Mouse (Mus musculus) embryonic facial prominence, embryonic 12.5 days (tissue): ENCODE data around the gene Atrip. TPM values are rescaled to one million over a fixed set of nuclear protein-coding genes. Genes with fewer than 3 reads are reported as not detected.

Source experiments
- ATAC-seq: fragments of 200-750 bp; cut with Nextera tagmentation; 2 replicates; pipeline ENCODE4 v1.8.0; 2017; ENCODE audit not compliant: insufficient number of reproducible peaks, insufficient read depth, low FRiP score, low TSS enrichment
- H3K27ac ChIP-seq: fragments of 300-500 bp; sonication (generic); 2 replicates; pipeline ENCODE4 v1.5.1; 2016; ENCODE audit warnings: mild to moderate bottlenecking
- H3K27me3 ChIP-seq: fragments of 300-500 bp; sonication (generic); 2 replicates; pipeline ENCODE4 v1.6.1; 2016; ENCODE audit warnings: mild to moderate bottlenecking, moderate library complexity
- H3K36me3 ChIP-seq: fragments of 300-500 bp; sonication (generic); 2 replicates; pipeline ENCODE4 v1.6.1; 2016; ENCODE audit warnings: mild to moderate bottlenecking
- H3K4me1 ChIP-seq: fragments of 300-500 bp; sonication (generic); 2 replicates; pipeline ENCODE4 v1.6.1; 2016
- H3K4me2 ChIP-seq: fragments of 300-500 bp; sonication (generic); replicated peaks from 2 replicates; pipeline ENCODE4 v1.6.1; 2016; ENCODE audit warnings: mild to moderate bottlenecking, moderate library complexity
- H3K4me3 ChIP-seq: fragments of 300-500 bp; sonication (generic); 2 replicates; pipeline ENCODE4 v1.5.1; 2016; ENCODE audit warnings: mild to moderate bottlenecking
- H3K9ac ChIP-seq: fragments of 300-500 bp; sonication (generic); 2 replicates; pipeline ENCODE4 v1.6.1; 2016; ENCODE audit warnings: mild to moderate bottlenecking, moderate library complexity
- H3K9me3 ChIP-seq: fragments of 300-500 bp; sonication (generic); 2 replicates; pipeline ENCODE4 v1.6.1; 2016; ENCODE audit warnings: mild to moderate bottlenecking, moderate library complexity
- WGBS: fragments of 180-500 bp; shearing (Covaris S2); methylation state at CpG from one replicate; pipeline ENCODE4 v1.1.7; 2016; 5-methylcytosine and 5-hydroxymethylcytosine counted together
- polyA plus RNA-seq: library from polyadenylated mRNA; unstranded; fragments of >200 nt; fragmentation: Nextera tagmentation; extraction: Ambion mirVana; gene quantifications from 2 replicates; pipeline ENCODE4 v1.2.1, GENCODE M21; 2016

Gene Atrip
- polyA plus RNA-seq, 1 experiment from 2014 or later = 34.9 TPM

- Histone ChIP-seq H3K4me2 (no peak overlapping the region), H3K27ac (no peak overlapping the region), H3K27me3 (no peaks in the 10 kb centered on the region), H3K9ac (no peak overlapping the region), H3K4me3 (no peak overlapping the region), H3K36me3 (peaks cover 55% of the 10 kb centered on the region), H3K4me1 (peaks cover 22% of the 10 kb centered on the region), H3K9me3 (no peaks in the 10 kb centered on the region)
- WGBS = 93% methylated on average over 17 of the region's 17 CpGs
- no peak for ATAC-seq
These were observed 17.7 kb downstream of the Atrip start for GRCm38 (mm10) chr9:109056081-109056690.

- H3K27me3 ChIP-seq = no peaks in the 10 kb centered on the region
- peaks cover 22% of the 10 kb centered on the region for H3K4me1 ChIP-seq
- ATAC-seq = no peak
- H3K4me2 ChIP-seq = peak overlapping the region; percentile 42
- no peak overlapping the region for H3K9ac ChIP-seq
- 90% methylated on average over 12 of the region's 12 CpGs for WGBS
- H3K9me3 ChIP-seq = no peaks in the 10 kb centered on the region
- H3K36me3 ChIP-seq = peaks cover 49% of the 10 kb centered on the region
- peak overlapping the region; percentile 84 for H3K27ac ChIP-seq
- peak overlapping the region; percentile 22 for H3K4me3 ChIP-seq
These were observed 18.5 kb downstream of the Atrip start for GRCm38 (mm10) chr9:109055271-109056030.

- peak overlapping the region; percentile 84 for H3K27ac ChIP-seq
- no peaks in the 10 kb centered on the region for H3K27me3 ChIP-seq
- H3K4me2 ChIP-seq = peak overlapping the region; percentile 42
- peaks cover 45% of the 10 kb centered on the region for H3K36me3 ChIP-seq
- H3K9me3 ChIP-seq = no peaks in the 10 kb centered on the region
- peak overlapping the region; percentile 22 for H3K4me3 ChIP-seq
- H3K9ac ChIP-seq = peak overlapping the region; percentile 36; the same call in 1 of the 2 replicates
- H3K4me1 ChIP-seq = peaks cover 22% of the 10 kb centered on the region
- 8% methylated on average over 6 of the region's 7 CpGs for WGBS
- ATAC-seq = peak; percentile 62
These were observed 19.2 kb downstream of the Atrip start for GRCm38 (mm10) chr9:109054712-109055111.

GRCm38 (mm10) chr9:109053851-109054250 is 20.1 kb downstream of the Atrip start:
- Histone ChIP-seq H3K27ac (peak overlapping the region; percentile 36; the same call in 1 of the 2 replicates), H3K27me3 (no peaks in the 10 kb centered on the region), H3K4me2 (no peak overlapping the region), H3K4me1 (peaks cover 16% of the 10 kb centered on the region), H3K9ac (no peak overlapping the region), H3K36me3 (peaks cover 45% of the 10 kb centered on the region), H3K9me3 (no peaks in the 10 kb centered on the region), H3K4me3 (no peak overlapping the region)
- WGBS = 70% methylated on average over 6 of the region's 6 CpGs
- ATAC-seq = no peak

- H3K9me3 ChIP-seq = no peaks in the 10 kb centered on the region
- WGBS = 77% methylated on average over 3 of the region's 3 CpGs
These were observed 20.6 kb downstream of the Atrip start for GRCm38 (mm10) chr9:109053366-109053765.

GRCm38 (mm10) chr9:109052490-109053260 is 21.2 kb downstream of the Atrip start:
- Histone ChIP-seq H3K27me3 (no peaks in the 10 kb centered on the region), H3K4me2 (no peak overlapping the region), H3K4me1 (peaks cover 12% of the 10 kb centered on the region), H3K9ac (no peak overlapping the region), H3K36me3 (peaks cover 40% of the 10 kb centered on the region), H3K4me3 (no peak overlapping the region), H3K27ac (no peak overlapping the region), H3K9me3 (no peaks in the 10 kb centered on the region)
- 81% methylated on average over 9 of the region's 9 CpGs for WGBS
- ATAC-seq = no peak

More at GRCm38 (mm10) chr9:109053366-109053765, 20.6 kb downstream of the Atrip start:
- ATAC-seq = no peak
- Histone ChIP-seq H3K9ac (no peak overlapping the region), H3K36me3 (peaks cover 43% of the 10 kb centered on the region), H3K27ac (no peak overlapping the region), H3K4me3 (no peak overlapping the region), H3K4me2 (no peak overlapping the region), H3K4me1 (peaks cover 12% of the 10 kb centered on the region), H3K27me3 (no peaks in the 10 kb centered on the region)

- no peak for ATAC-seq
- Histone ChIP-seq H3K4me2 (no peak overlapping the region), H3K27me3 (no peaks in the 10 kb centered on the region), H3K4me1 (peaks cover 12% of the 10 kb centered on the region), H3K4me3 (no peak overlapping the region), H3K36me3 (peaks cover 33% of the 10 kb centered on the region), H3K9ac (no peak overlapping the region), H3K9me3 (no peaks in the 10 kb centered on the region), H3K27ac (no peak overlapping the region)
- 89% methylated on average over 10 of the region's 10 CpGs for WGBS
These were observed 22.1 kb downstream of the Atrip start for GRCm38 (mm10) chr9:109051651-109052489.

- H3K9me3 ChIP-seq = no peaks in the 10 kb centered on the region
- no peaks in the 10 kb centered on the region for H3K27me3 ChIP-seq
- WGBS = 87% methylated on average over 13 of the region's 13 CpGs
- no peak for ATAC-seq
- H3K4me3 ChIP-seq = no peak overlapping the region
- H3K4me1 ChIP-seq = peaks cover 12% of the 10 kb centered on the region
- peaks cover 25% of the 10 kb centered on the region for H3K36me3 ChIP-seq
- no peak overlapping the region for H3K27ac ChIP-seq
- no peak overlapping the region for H3K9ac ChIP-seq
- no peak overlapping the region for H3K4me2 ChIP-seq
These were observed 22.9 kb downstream of the Atrip start for GRCm38 (mm10) chr9:109051011-109051501.

GRCm38 (mm10) chr9:109050674-109050997 is 23.3 kb downstream of the Atrip start:
- H3K36me3 ChIP-seq = peaks cover 23% of the 10 kb centered on the region
- H3K4me1 ChIP-seq = peaks cover 12% of the 10 kb centered on the region
- no peak overlapping the region for H3K4me3 ChIP-seq
- H3K27me3 ChIP-seq = no peaks in the 10 kb centered on the region
- 65% methylated on average over 3 of the region's 3 CpGs for WGBS
- H3K27ac ChIP-seq = no peak overlapping the region
- H3K9me3 ChIP-seq = no peaks in the 10 kb centered on the region
- H3K9ac ChIP-seq = no peak overlapping the region
- no peak overlapping the region for H3K4me2 ChIP-seq
- no peak for ATAC-seq

GRCm38 (mm10) chr9:109049996-109050673 is 23.8 kb downstream of the Atrip start:
- H3K9me3 ChIP-seq = no peaks in the 10 kb centered on the region
- H3K27me3 ChIP-seq = no peaks in the 10 kb centered on the region
- WGBS = 77% methylated on average over 9 of the region's 9 CpGs
- peaks cover 23% of the 10 kb centered on the region for H3K36me3 ChIP-seq
- no peak overlapping the region for H3K27ac ChIP-seq
- no peak overlapping the region for H3K4me2 ChIP-seq
- peaks cover 8% of the 10 kb centered on the region for H3K4me1 ChIP-seq
- no peak for ATAC-seq
- H3K4me3 ChIP-seq = no peak overlapping the region
- H3K9ac ChIP-seq = no peak overlapping the region
